Comparison of ENCODE assay signal across 13 mouse cellular contexts in genomic region chr2:27122578-27122977, GRCm38 (mm10). TPM values are rescaled to one million over a fixed set of nuclear protein-coding genes. Genes with fewer than 3 reads are reported as not detected.
DNase-seq lines count a peak whose midpoint lies in the region; ATAC-seq and TF ChIP-seq lines count a peak whose summit lies in the region.
"Had no signal": no experiment of that assay in that cellular context is flagged by ENCODE, and none has a peak within 500 bp of the region (broad histone marks: within the 10 kb centered on the region; RNA-seq: fewer than 3 reads in every experiment).

No protein-coding gene starts in this region.

- peak; percentile 30; the same call in 1 of the 2 replicates for ATAC-seq in hindbrain, embryonic 11.5 days (ENCODE audit: low FRiP score)
- no peak for ATAC-seq in hindbrain, postnatal 0 days
- ATAC-seq in embryonic facial prominence, embryonic 12.5 days (ENCODE audit: insufficient number of reproducible peaks, insufficient read depth, low FRiP score, low TSS enrichment), result peak; percentile 35; the same call in 1 of the 2 replicates
- no peak for ATAC-seq in intestine, embryonic 16.5 days

- H3K4me2 ChIP-seq in hindbrain, embryonic 11.5 days (replicated peaks; ENCODE audit: low read depth, low read length), result no peak overlapping the region
- H3K4me2 ChIP-seq in hindbrain, postnatal 0 days (ENCODE audit: low read depth, low read length), result no peak overlapping the region
- no peak overlapping the region for H3K4me2 ChIP-seq in embryonic facial prominence, embryonic 12.5 days (replicated peaks)
- no peak overlapping the region for H3K4me2 ChIP-seq in intestine, embryonic 16.5 days (ENCODE audit: low read depth, low read length)
- H3K4me2 ChIP-seq: intestine, embryonic 15.5 days; liver, embryonic 13.5 days had no signal

- no peak for TF ChIP-seq CTCF in hindbrain, postnatal 0 days (IDR thresholded peaks at IDR 0.05; ENCODE audit: low read depth)

- H3K36me3 ChIP-seq in hindbrain, embryonic 11.5 days (ENCODE audit: control insufficient read depth, insufficient read depth, low read length), result no peaks in the 10 kb centered on the region
- no peaks in the 10 kb centered on the region for H3K36me3 ChIP-seq in hindbrain, postnatal 0 days (ENCODE audit: insufficient read depth, low read length)
- no peaks in the 10 kb centered on the region for H3K36me3 ChIP-seq in embryonic facial prominence, embryonic 12.5 days
- H3K36me3 ChIP-seq in intestine, embryonic 16.5 days (ENCODE audit: control insufficient read depth, insufficient read depth, low read length), result no peaks in the 10 kb centered on the region
- H3K36me3 ChIP-seq: intestine, embryonic 15.5 days; liver, embryonic 13.5 days had no signal

- peaks cover 10% of the 10 kb centered on the region for H3K4me1 ChIP-seq in hindbrain, embryonic 11.5 days (replicated peaks; ENCODE audit: control insufficient read depth, insufficient read depth, low read length)
- peaks cover 21% of the 10 kb centered on the region for H3K4me1 ChIP-seq in hindbrain, postnatal 0 days (ENCODE audit: insufficient read depth, low read length)
- peaks cover 31% of the 10 kb centered on the region for H3K4me1 ChIP-seq in embryonic facial prominence, embryonic 12.5 days
- H3K4me1 ChIP-seq in intestine, embryonic 16.5 days (ENCODE audit: control insufficient read depth, insufficient read depth, low read length), result peaks cover 10% of the 10 kb centered on the region
- H3K4me1 ChIP-seq: liver, embryonic 13.5 days had no signal

- H3K4me3 ChIP-seq in hindbrain, embryonic 11.5 days (ENCODE audit: low read depth, low read length), result no peak overlapping the region
- no peak overlapping the region for H3K4me3 ChIP-seq in hindbrain, postnatal 0 days (ENCODE audit: low read length)
- H3K4me3 ChIP-seq in embryonic facial prominence, embryonic 12.5 days, result no peak overlapping the region
- no peak overlapping the region for H3K4me3 ChIP-seq in intestine, embryonic 16.5 days (ENCODE audit: low read length)
- H3K4me3 ChIP-seq: intestine, embryonic 15.5 days; liver, embryonic 13.5 days had no signal

- no peak overlapping the region for H3K9ac ChIP-seq in hindbrain, embryonic 11.5 days (ENCODE audit: low read depth, low read length)
- H3K9ac ChIP-seq in hindbrain, postnatal 0 days (replicated peaks; ENCODE audit: low read length), result no peak overlapping the region
- no peak overlapping the region for H3K9ac ChIP-seq in embryonic facial prominence, embryonic 12.5 days
- H3K9ac ChIP-seq in intestine, embryonic 16.5 days (ENCODE audit: low read depth, low read length), result no peak overlapping the region
- H3K9ac ChIP-seq: intestine, embryonic 15.5 days; liver, embryonic 13.5 days had no signal

- DNase-seq in hindbrain, embryonic 11.5 days (ENCODE audit: low spot score), result peak; percentile 39
- no peak for DNase-seq in hindbrain, postnatal 0 days (ENCODE audit: low spot score)
- DNase-seq in Muller cell, postnatal 12 days (ENCODE audit: inconsistent ontology term), result peak; percentile 7
- peak; percentile 69 for DNase-seq in mesoderm, embryonic 11.5 days (ENCODE audit: low read depth, low spot score)
- no peak for DNase-seq in c-Kit-positive CD71-positive TER-119-positive erythroid progenitor cells, embryonic 14.5 days (ENCODE audit: low spot score)
- no peak for DNase-seq in testis, postnatal 14 days (ENCODE audit: low spot score)
- DNase-seq: liver, embryonic 13.5 days had no signal

- no peaks in the 10 kb centered on the region for H3K9me3 ChIP-seq in hindbrain, embryonic 11.5 days (ENCODE audit: control insufficient read depth, low read length)
- H3K9me3 ChIP-seq in hindbrain, postnatal 0 days (ENCODE audit: low read length), result no peaks in the 10 kb centered on the region
- no peaks in the 10 kb centered on the region for H3K9me3 ChIP-seq in embryonic facial prominence, embryonic 12.5 days
- H3K9me3 ChIP-seq in intestine, embryonic 16.5 days (ENCODE audit: control insufficient read depth, low read length), result no peaks in the 10 kb centered on the region
- H3K9me3 ChIP-seq: intestine, embryonic 15.5 days; liver, embryonic 13.5 days had no signal

- H3K27ac ChIP-seq in hindbrain, embryonic 11.5 days (ENCODE audit: low read depth, low read length), result peak overlapping the region; percentile 34; the same call in 1 of the 2 replicates
- H3K27ac ChIP-seq in hindbrain, postnatal 0 days, result no peak overlapping the region
- peak overlapping the region; percentile 79 for H3K27ac ChIP-seq in embryonic facial prominence, embryonic 12.5 days
- H3K27ac ChIP-seq in intestine, embryonic 16.5 days (ENCODE audit: low read length), result no peak overlapping the region
- H3K27ac ChIP-seq: intestine, embryonic 15.5 days; liver, embryonic 13.5 days had no signal

- H3K27me3 ChIP-seq in hindbrain, embryonic 11.5 days (ENCODE audit: control insufficient read depth, insufficient read depth, low read length), result no peaks in the 10 kb centered on the region
- H3K27me3 ChIP-seq in hindbrain, postnatal 0 days (ENCODE audit: insufficient read depth, low read length), result no peaks in the 10 kb centered on the region
- no peaks in the 10 kb centered on the region for H3K27me3 ChIP-seq in embryonic facial prominence, embryonic 12.5 days
- no peaks in the 10 kb centered on the region for H3K27me3 ChIP-seq in intestine, embryonic 16.5 days (replicated peaks; ENCODE audit: control insufficient read depth, insufficient read depth, low read length)
- H3K27me3 ChIP-seq: intestine, embryonic 15.5 days; liver, embryonic 13.5 days had no signal

- 27% methylated on average over 9 of the region's 9 CpGs for WGBS in hindbrain, embryonic 11.5 days
- 22% methylated on average over 9 of the region's 9 CpGs for WGBS in hindbrain, postnatal 0 days
- 22% methylated on average over 9 of the region's 9 CpGs for WGBS in embryonic facial prominence, embryonic 12.5 days
- WGBS in intestine, embryonic 16.5 days, result 59% methylated on average over 9 of the region's 9 CpGs

RNA-seq across cellular contexts. Expression of gene Fam163b, which starts 19.7 kb away (rescaled TPM):
- polyA plus RNA-seq in hindbrain, embryonic 11.5 days (2014; fragmentation: Nextera tagmentation; extraction: Ambion mirVana), result 0.23 and 0.43 TPM in 2 replicates
- 7.1 and 8.5 TPM in 2 replicates for total RNA-seq in hindbrain, postnatal 0 days (2014; rRNA removed)
- 9.6 and 10.3 TPM in 2 replicates for polyA plus RNA-seq in hindbrain, postnatal 0 days (2015; fragmentation: Nextera tagmentation; extraction: Ambion mirVana)
- polyA plus RNA-seq in embryonic facial prominence, embryonic 12.5 days (2016; fragmentation: Nextera tagmentation; extraction: Ambion mirVana), result 0.24 and 0.29 TPM in 2 replicates
- polyA plus RNA-seq in intestine, embryonic 16.5 days (2015; fragmentation: Nextera tagmentation; extraction: Ambion mirVana), result 0.11 and 0.16 TPM in 2 replicates
- total RNA-seq: granulocyte monocyte progenitor cell, adult 5-6 weeks; megakaryocyte-erythroid progenitor cell, adult 5-6 weeks had no signal
- polyA plus RNA-seq: activated CD4-positive, CD25-positive, alpha-beta regulatory T cell, adult 4 months had no signal

RNA-seq across cellular contexts. Expression of gene Dbh, which starts 42.5 kb away (rescaled TPM):
- polyA plus RNA-seq in hindbrain, embryonic 11.5 days (2014; fragmentation: Nextera tagmentation; extraction: Ambion mirVana), result 2.4 and 2.6 TPM in 2 replicates
- 14.0 and 16.5 TPM in 2 replicates for total RNA-seq in hindbrain, postnatal 0 days (2014; rRNA removed)
- 9.3 and 11.2 TPM in 2 replicates for polyA plus RNA-seq in hindbrain, postnatal 0 days (2015; fragmentation: Nextera tagmentation; extraction: Ambion mirVana)
- 0.17 and 0.52 TPM in 2 replicates for polyA plus RNA-seq in embryonic facial prominence, embryonic 12.5 days (2016; fragmentation: Nextera tagmentation; extraction: Ambion mirVana)
- polyA plus RNA-seq in intestine, embryonic 16.5 days (2015; fragmentation: Nextera tagmentation; extraction: Ambion mirVana), result 1.0 and 1.4 TPM in 2 replicates
- total RNA-seq: granulocyte monocyte progenitor cell, adult 5-6 weeks; megakaryocyte-erythroid progenitor cell, adult 5-6 weeks had no signal
- polyA plus RNA-seq: activated CD4-positive, CD25-positive, alpha-beta regulatory T cell, adult 4 months had no signal

RNA-seq across cellular contexts. Expression of gene Adamtsl2, which starts 43.4 kb away (rescaled TPM):
- 5.6 and 6.2 TPM in 2 replicates for polyA plus RNA-seq in hindbrain, embryonic 11.5 days (2014; fragmentation: Nextera tagmentation; extraction: Ambion mirVana)
- total RNA-seq in hindbrain, postnatal 0 days (2014; rRNA removed), result 8.7 and 9.9 TPM in 2 replicates
- polyA plus RNA-seq in hindbrain, postnatal 0 days (2015; fragmentation: Nextera tagmentation; extraction: Ambion mirVana), result 4.4 and 5.3 TPM in 2 replicates
- polyA plus RNA-seq in embryonic facial prominence, embryonic 12.5 days (2016; fragmentation: Nextera tagmentation; extraction: Ambion mirVana), result 4.4 and 6.9 TPM in 2 replicates
- 1.7 and 2.1 TPM in 2 replicates for polyA plus RNA-seq in intestine, embryonic 16.5 days (2015; fragmentation: Nextera tagmentation; extraction: Ambion mirVana)
- total RNA-seq: granulocyte monocyte progenitor cell, adult 5-6 weeks; megakaryocyte-erythroid progenitor cell, adult 5-6 weeks had no signal
- polyA plus RNA-seq: activated CD4-positive, CD25-positive, alpha-beta regulatory T cell, adult 4 months had no signal

RNA-seq across cellular contexts. Expression of gene Mymk, which starts 50.6 kb away (rescaled TPM):
- polyA plus RNA-seq in hindbrain, embryonic 11.5 days (2014; fragmentation: Nextera tagmentation; extraction: Ambion mirVana), result 1.9 and 3.6 TPM in 2 replicates
- not detected in 2 replicates for total RNA-seq in hindbrain, postnatal 0 days (2014; rRNA removed)
- 0.19 and 0.30 TPM in 2 replicates for polyA plus RNA-seq in hindbrain, postnatal 0 days (2015; fragmentation: Nextera tagmentation; extraction: Ambion mirVana)
- 8.7 and 12.1 TPM in 2 replicates for polyA plus RNA-seq in embryonic facial prominence, embryonic 12.5 days (2016; fragmentation: Nextera tagmentation; extraction: Ambion mirVana)
- 0.12 and 0.22 TPM in 2 replicates for polyA plus RNA-seq in intestine, embryonic 16.5 days (2015; fragmentation: Nextera tagmentation; extraction: Ambion mirVana)
- total RNA-seq: granulocyte monocyte progenitor cell, adult 5-6 weeks; megakaryocyte-erythroid progenitor cell, adult 5-6 weeks had no signal
- polyA plus RNA-seq: activated CD4-positive, CD25-positive, alpha-beta regulatory T cell, adult 4 months had no signal

Comparison
In these comparisons a context has a peak if more than half of its experiments do, and no peak if none do; other contexts are left out.
1. ATAC-seq: peak in hindbrain, embryonic 11.5 days (single experiment) and embryonic facial prominence, embryonic 12.5 days (single experiment); none in hindbrain, postnatal 0 days (single experiment) and intestine, embryonic 16.5 days (single experiment).
2. DNase-seq: peak in hindbrain, embryonic 11.5 days (single experiment), Muller cell, postnatal 12 days (single experiment) and mesoderm, embryonic 11.5 days (single experiment); none in hindbrain, postnatal 0 days (single experiment), c-Kit-positive CD71-positive TER-119-positive erythroid progenitor cells, embryonic 14.5 days (single experiment) and testis, postnatal 14 days (single experiment).
3. H3K27ac ChIP-seq: peak in hindbrain, embryonic 11.5 days (single experiment) and embryonic facial prominence, embryonic 12.5 days (single experiment); none in hindbrain, postnatal 0 days (single experiment) and intestine, embryonic 16.5 days (single experiment).